ENCODE assay signal across 27 mouse cellular contexts in genomic region chr14:45737966-45738365, GRCm38 (mm10).
DNase-seq lines count a peak whose midpoint lies in the region; ATAC-seq and TF ChIP-seq lines count a peak whose summit lies in the region.
"Had no signal": no experiment of that assay in that cellular context is flagged by ENCODE, and none has a peak within 500 bp of the region (broad histone marks: within the 10 kb centered on the region; RNA-seq: fewer than 3 reads in every experiment).

No protein-coding gene starts in this region.

- H3K4me3 ChIP-seq in bone marrow macrophage, adult 2 months (ENCODE audit: insufficient read depth, low read length): no peak overlapping the region
- H3K4me3 ChIP-seq: embryonic facial prominence, embryonic 12.5 days; embryonic facial prominence, embryonic 15.5 days; forebrain, embryonic 13.5 days; gastrocnemius, adult 2 months had no signal

- 0 out of 2 replicates have a peak, but pooled peaks have one; percentile 35 for ATAC-seq in megakaryocyte, adult 5-6 weeks (ENCODE audit: poor library complexity, severe bottlenecking)
- ATAC-seq: activated CD4-positive, CD25-positive, alpha-beta regulatory T cell, adult 4 months; forebrain, embryonic 13.5 days; forebrain, embryonic 16.5 days; hindbrain, postnatal 0 days; inflammation-experienced regulatory T-cells, adult 6 months; intestine, embryonic 16.5 days; Patski had no signal

- TF ChIP-seq CTCF in bone marrow macrophage, adult 2 months (IDR thresholded peaks at IDR 0.05; ENCODE audit: low read depth, low read length): no peak

- peak overlapping the region; percentile 85 for H3K27ac ChIP-seq in bone marrow macrophage, adult 2 months (ENCODE audit: insufficient read depth, low read depth, low read length)
- H3K27ac ChIP-seq: embryonic facial prominence, embryonic 12.5 days; embryonic facial prominence, embryonic 15.5 days; forebrain, embryonic 13.5 days; gastrocnemius, adult 2 months; hindbrain, embryonic 14.5 days; hindbrain, postnatal 0 days had no signal

- TF ChIP-seq POLR2A in bone marrow macrophage, adult 2 months (IDR thresholded peaks at IDR 0.05; ENCODE audit: borderline replicate concordance, low read depth, low read length): no peak

- peak; percentile 49 for DNase-seq in heart, adult 11 months
- no peak for DNase-seq in heart, postnatal 14 days
- peak; percentile 12 for DNase-seq in 416B (ENCODE audit: low read depth)
- DNase-seq in embryo, embryonic 10 days (ENCODE audit: low spot score): no peak
- DNase-seq in left cerebral cortex, adult 8-10 months (ENCODE audit: low spot score in 2 of 2): no peak
- no peak for DNase-seq in spleen, postnatal 36 days (ENCODE audit: low spot score in 2 of 2)
- DNase-seq: adrenal gland, adult 8-10 months; adrenal gland, postnatal 25 days; B cell, adult 2 months; cerebellum, adult 18-20 months; cerebellum, adult 9-10 months; cerebellum, postnatal 14 days; gastrocnemius, adult 2 months; gastrocnemius, postnatal 25 days; heart, postnatal 36 days had no signal

- H3K4me1 ChIP-seq in bone marrow macrophage, adult 2 months (ENCODE audit: control insufficient read depth, insufficient read depth, low read length): peaks cover 28% of the 10 kb centered on the region
- H3K4me1 ChIP-seq: embryonic facial prominence, embryonic 15.5 days; forebrain, embryonic 13.5 days had no signal

- intact Hi-C loops in heart, postnatal 14 days (cut with DNase I): no loop called here

Comparison
In these comparisons a context has a peak if more than half of its experiments do, and no peak if none do; other contexts are left out.
1. DNase-seq: peak in heart, adult 11 months (single experiment) and 416B (single experiment); none in heart, postnatal 14 days (0 of 2), embryo, embryonic 10 days (single experiment), left cerebral cortex, adult 8-10 months (0 of 2) and spleen, postnatal 36 days (0 of 2).